Mouse (Mus musculus) right cerebral cortex, postnatal 14 days (tissue): ENCODE data around the gene Erc2.

Source experiments
- DNase-seq: peaks from one replicate; pipeline ENCODE4 v3.0.0; 2022

Gene Erc2

GRCm38 (mm10) chr14:27956801-27957200 lies 334.6 kb downstream of the Erc2 start:
- no peak for DNase-seq

- DNase-seq, result no peak
Measured at GRCm38 (mm10) chr14:27973701-27974100, 351.5 kb downstream of the Erc2 start.

GRCm38 (mm10) chr14:27975661-27976060 lies 353.4 kb downstream of the Erc2 start:
- DNase-seq, result no peak

DNA sequence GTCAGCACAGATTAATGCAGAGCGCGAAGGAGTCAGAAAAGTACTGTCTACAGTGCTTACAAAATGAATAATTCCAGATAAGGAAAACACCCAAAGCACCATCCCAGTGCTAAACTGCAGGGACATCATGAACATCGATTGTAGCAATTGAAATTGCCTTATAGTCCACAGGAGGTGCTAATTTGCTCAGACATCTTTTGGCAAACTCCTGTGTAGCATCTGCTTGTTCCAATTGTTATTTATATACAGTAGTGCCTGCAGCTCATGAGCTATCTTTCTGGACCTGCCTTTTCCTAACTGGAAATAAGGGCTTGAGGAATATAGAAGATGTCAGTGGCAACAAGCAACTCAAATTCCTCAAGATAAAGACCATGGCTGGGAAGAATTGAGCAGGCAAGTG lies 362.5 kb downstream of the Erc2 start:
- no peak for DNase-seq

- DNase-seq, result no peak
Measured at GRCm38 (mm10) chr14:27985201-27985600, 363.0 kb downstream of the Erc2 start.

GRCm38 (mm10) chr14:27987422-27987821 lies 365.2 kb downstream of the Erc2 start:
- DNase-seq, result no peak

DNA sequence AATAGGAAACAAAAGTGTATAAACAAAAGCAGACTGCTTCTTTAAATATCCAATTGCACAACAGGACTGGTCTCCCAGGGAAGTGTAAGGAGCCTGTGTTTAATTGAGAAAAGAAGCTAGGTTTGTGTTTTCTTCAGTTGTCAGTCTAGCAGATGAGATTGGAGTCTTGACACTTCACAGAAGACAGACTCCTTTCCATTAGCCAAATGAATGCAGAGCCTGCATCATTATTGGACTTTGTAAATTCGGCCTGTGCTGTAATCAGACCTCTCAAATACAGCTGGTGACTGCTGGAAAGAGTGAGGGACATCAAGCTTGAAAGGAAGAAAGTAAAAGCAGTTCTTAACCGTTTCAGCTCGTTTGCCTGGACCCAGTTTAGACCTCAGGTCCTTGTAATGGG lies 376.3 kb downstream of the Erc2 start:
- DNase-seq, result no peak

GRCm38 (mm10) chr14:28004023-28004422 lies 381.8 kb downstream of the Erc2 start:
- no peak for DNase-seq

DNA sequence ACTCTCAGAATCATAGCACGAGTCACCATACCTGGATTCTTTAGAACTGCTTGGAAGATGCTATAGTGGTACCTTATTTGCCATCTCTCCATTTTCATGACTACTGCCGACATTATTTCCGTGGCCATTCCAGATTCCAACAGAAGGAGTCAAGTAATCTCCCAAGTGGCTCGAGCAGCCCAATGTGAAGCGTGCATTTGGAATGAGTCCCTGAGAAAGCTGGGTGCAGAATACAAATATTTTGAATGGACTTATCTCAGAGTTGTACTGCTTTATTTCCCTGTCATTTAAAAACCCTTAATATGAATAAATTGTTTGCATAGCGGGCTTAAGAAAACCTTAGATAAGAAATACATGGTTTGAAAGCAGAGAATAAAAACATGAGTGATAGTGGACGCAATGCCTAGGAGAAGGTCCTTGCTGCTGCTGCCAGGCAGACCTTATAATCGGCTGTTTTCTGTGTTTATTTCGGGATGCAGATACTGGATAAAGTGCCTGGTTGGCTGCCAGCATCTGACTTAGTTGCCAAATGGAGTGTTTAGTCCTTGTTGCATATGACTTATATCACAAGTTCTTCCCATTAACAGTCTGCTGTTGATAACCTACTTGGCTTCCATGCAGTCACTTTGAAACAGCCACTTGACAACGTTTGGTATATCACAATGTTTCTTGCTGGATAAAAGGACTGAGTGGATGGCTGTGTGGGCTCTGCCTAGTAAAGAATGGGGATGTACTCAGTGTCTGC lies 388.5 kb downstream of the Erc2 start:
- peak; percentile 12 for DNase-seq

- no peak for DNase-seq
Measured at GRCm38 (mm10) chr14:28023199-28023598, 401.0 kb downstream of the Erc2 start.

DNA sequence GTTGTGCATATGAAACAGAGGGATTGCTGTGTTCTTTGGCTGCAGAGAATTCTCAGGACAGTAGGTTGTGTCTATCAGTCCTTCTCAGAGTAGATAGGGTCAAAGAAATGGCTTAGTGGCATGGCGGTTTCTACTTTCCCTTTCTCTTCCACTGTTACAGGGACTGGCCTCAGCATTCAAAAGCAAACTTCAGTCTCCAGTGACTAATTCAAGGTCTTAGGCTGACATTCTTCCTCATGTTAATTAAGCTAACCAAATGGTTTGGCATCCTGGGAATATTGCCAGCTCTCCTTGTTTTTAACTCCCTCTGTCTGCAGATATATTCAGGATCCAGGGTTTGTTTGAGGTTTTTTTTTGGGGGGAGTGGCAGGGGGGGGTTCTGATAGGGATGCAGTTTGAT lies 408.6 kb downstream of the Erc2 start:
- no peak for DNase-seq

GRCm38 (mm10) chr14:28035013-28035412 lies 412.8 kb downstream of the Erc2 start:
- DNase-seq, result no peak

- no peak for DNase-seq
Measured at GRCm38 (mm10) chr14:28043095-28043494, 420.9 kb downstream of the Erc2 start.

GRCm38 (mm10) chr14:28051646-28052045 lies 429.4 kb downstream of the Erc2 start:
- DNase-seq, result no peak

GRCm38 (mm10) chr14:28057159-28057884 lies 435.1 kb downstream of the Erc2 start:
- no peak for DNase-seq

DNA sequence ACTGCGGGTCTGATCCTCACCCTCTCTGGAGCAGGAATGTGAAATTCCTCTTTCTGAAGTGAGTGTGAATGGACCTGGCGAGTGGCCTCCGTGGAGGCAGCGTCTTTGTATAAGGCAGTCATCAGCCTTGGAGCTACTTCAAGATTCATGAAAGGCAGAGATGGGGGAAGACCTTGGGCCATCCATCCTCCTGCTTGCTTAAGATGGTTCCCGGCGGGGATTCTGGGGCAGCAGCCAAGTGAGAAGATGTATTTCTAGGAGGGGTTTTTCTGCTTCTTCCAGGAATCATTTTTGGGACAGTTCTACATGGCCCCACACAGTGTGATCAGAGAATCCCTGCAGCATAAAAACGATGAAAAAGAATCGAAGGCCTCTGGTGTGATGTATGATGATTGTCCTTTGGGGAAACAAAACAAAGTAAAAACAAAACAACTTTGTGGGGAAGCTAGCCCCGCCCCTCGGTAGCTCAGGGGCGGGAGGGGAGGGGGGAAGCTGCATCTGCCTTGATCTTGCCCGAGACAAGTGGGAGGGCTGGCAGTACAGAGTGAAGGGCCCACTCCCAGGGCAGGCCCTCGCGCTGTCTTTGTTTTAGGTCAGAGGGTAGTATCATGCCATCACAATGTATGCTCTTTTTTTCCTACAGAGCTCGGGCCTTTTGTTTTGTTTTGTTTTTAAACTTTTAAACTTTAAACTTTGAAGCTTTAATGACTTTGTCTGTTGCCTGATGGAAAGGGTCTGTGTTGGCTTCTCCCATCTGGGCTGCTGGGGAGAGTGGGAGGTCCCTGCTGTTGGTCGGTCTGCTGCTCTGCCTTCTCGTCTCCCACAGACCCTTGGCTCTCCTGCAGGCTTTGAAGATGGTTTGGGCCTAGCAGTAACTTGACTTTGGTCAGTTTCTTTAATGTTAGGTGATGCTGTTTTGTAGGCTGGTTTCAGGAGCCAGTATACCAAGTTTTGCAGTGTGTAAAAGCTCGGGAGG lies 435.9 kb downstream of the Erc2 start:
- peak; percentile 12 for DNase-seq

GRCm38 (mm10) chr14:28060891-28061290 lies 438.7 kb downstream of the Erc2 start:
- DNase-seq, result no peak

- no peak for DNase-seq
Measured at GRCm38 (mm10) chr14:28061649-28062375, 439.6 kb downstream of the Erc2 start.

- DNase-seq, result no peak
Measured at GRCm38 (mm10) chr14:28068021-28068420, 445.8 kb downstream of the Erc2 start.

DNA sequence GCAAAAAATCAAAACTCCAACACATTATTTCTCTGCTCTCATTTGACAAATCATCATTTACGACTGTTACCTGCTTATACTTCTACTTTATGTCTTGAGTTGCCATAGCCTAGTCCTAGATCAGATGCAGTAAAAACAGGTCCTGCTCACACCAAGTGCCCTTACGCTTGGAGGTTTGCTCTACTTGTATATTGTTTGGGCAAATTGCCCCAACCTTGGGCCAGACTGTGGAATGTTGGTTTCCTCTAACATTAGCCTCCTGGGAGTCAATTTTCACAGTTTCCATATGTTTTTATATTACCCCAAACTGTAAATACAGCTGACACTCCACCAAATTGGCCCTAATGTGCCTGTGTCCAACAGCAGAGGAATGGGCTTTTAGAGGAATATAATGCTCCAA lies 447.6 kb downstream of the Erc2 start:
- no peak for DNase-seq

GRCm38 (mm10) chr14:28072561-28072960 lies 450.3 kb downstream of the Erc2 start:
- DNase-seq, result no peak

- peak; percentile 16 for DNase-seq
Measured at GRCm38 (mm10) chr14:28089636-28090443, 467.6 kb downstream of the Erc2 start.
